Mouse (Mus musculus) hindbrain, embryonic 10.5 days (tissue): ENCODE results near the gene Mxra8. TPM values are rescaled to one million over a fixed set of nuclear protein-coding genes. Genes with fewer than 3 reads are reported as not detected.

Source experiments
- DNase-seq: peaks from one replicate; pipeline ENCODE4 v3.0.0-alpha.2; 2017; ENCODE audit warnings: low spot score
- H3K27ac ChIP-seq: fragments of 300-500 bp; sonication (generic); 2 replicates; pipeline ENCODE4 v1.5.1; 2016; ENCODE audit warnings: mild to moderate bottlenecking, moderate library complexity
- H3K27me3 ChIP-seq: fragments of 300-500 bp; sonication (generic); 2 replicates; pipeline ENCODE4 v1.6.1; 2016; ENCODE audit warnings: mild to moderate bottlenecking; ENCODE audit not compliant: poor library complexity, insufficient read depth, severe bottlenecking
- H3K36me3 ChIP-seq: fragments of 300-500 bp; sonication (generic); 2 replicates; pipeline ENCODE4 v1.6.1; 2016; ENCODE audit warnings: mild to moderate bottlenecking, moderate library complexity
- H3K4me1 ChIP-seq: fragments of 300-500 bp; sonication (generic); replicated peaks from 2 replicates; pipeline ENCODE4 v1.6.1; 2016; ENCODE audit warnings: mild to moderate bottlenecking
- H3K4me3 ChIP-seq: fragments of 300-500 bp; sonication (generic); 2 replicates; pipeline ENCODE4 v1.5.1; 2016; ENCODE audit warnings: mild to moderate bottlenecking, moderate library complexity
- H3K9me3 ChIP-seq: fragments of 300-500 bp; sonication (generic); 2 replicates; pipeline ENCODE4 v1.6.1; 2016; ENCODE audit warnings: mild to moderate bottlenecking, moderate library complexity
- WGBS: fragments of 180-500 bp; shearing (Covaris S2); methylation state at CpG from one replicate; pipeline ENCODE4 v1.1.7; 2016; 5-methylcytosine and 5-hydroxymethylcytosine counted together
- polyA plus RNA-seq: library from polyadenylated mRNA; unstranded; fragments of >200 nt; fragmentation: Nextera tagmentation; extraction: Ambion mirVana; gene quantifications from 2 replicates; pipeline ENCODE4 v1.2.1, GENCODE M21; 2016

Mxra8 gene
- polyA plus RNA-seq, 1 experiment from 2014 or later: 56.1 TPM

DNA sequence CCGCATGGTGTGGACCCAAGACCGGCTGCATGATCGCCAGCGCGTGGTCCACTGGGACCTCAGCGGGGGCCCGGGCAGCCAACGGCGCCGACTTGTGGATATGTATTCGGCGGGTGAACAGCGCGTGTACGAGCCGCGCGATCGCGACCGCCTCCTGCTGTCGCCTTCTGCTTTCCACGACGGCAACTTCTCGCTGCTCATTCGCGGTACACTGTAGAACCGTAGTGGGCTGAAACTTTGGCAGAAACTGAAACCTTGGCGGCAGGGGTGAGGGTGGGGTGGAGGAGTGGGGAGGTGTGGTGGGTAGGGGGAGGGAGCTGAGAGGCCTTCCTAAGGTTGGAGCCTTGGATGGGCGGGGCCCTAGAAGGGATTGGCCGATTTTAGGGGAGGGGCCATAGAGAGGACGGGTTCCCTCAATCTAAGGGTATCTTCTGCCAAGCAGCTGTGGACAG lies 1.5 kb downstream of the Mxra8 start:
- H3K9me3 ChIP-seq: no peaks in the 10 kb centered on the region
- H3K27me3 ChIP-seq: peaks cover 24% of the 10 kb centered on the region
- H3K36me3 ChIP-seq: peaks cover 26% of the 10 kb centered on the region
- H3K4me1 ChIP-seq: peaks cover 40% of the 10 kb centered on the region
- peak; percentile 51 for DNase-seq
- WGBS: 1% methylated on average over 32 of the region's 32 CpGs
- H3K4me3 ChIP-seq: peak overlapping the region; percentile 57
- H3K27ac ChIP-seq: peak overlapping the region; percentile 88

GRCm38 (mm10) chr4:155841651-155842270 lies 2.3 kb downstream of the Mxra8 start:
- Histone ChIP-seq H3K4me1 (peaks cover 45% of the 10 kb centered on the region), H3K9me3 (no peaks in the 10 kb centered on the region), H3K36me3 (peaks cover 26% of the 10 kb centered on the region), H3K27ac (no peak overlapping the region; the same call in 1 of the 2 replicates), H3K4me3 (peak overlapping the region; percentile 57), H3K27me3 (peaks cover 24% of the 10 kb centered on the region)
- WGBS: 36% methylated on average over 38 of the region's 38 CpGs
- DNase-seq: no peak

DNA sequence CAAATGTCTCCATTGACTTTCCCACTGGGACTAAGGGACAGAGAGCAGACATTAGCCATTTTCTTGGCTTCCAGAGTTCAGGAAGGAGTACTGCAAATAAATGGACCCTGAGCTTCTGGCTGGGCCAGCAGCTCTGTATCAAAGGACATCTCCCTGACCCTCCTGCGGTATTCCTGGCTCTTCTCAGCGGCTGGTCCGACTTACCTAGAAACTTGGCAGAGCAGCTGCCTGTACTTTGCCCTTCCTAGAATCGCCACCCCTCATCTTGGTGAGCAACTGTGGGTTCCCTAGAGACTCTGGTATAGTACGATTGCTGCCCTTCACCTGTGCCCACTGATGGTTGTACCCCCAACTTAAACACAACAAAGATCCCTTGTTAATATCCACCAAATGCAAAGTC lies 3.8 kb downstream of the Mxra8 start:
- Histone ChIP-seq H3K27me3 (peaks cover 24% of the 10 kb centered on the region), H3K4me1 (peaks cover 55% of the 10 kb centered on the region)

DNA sequence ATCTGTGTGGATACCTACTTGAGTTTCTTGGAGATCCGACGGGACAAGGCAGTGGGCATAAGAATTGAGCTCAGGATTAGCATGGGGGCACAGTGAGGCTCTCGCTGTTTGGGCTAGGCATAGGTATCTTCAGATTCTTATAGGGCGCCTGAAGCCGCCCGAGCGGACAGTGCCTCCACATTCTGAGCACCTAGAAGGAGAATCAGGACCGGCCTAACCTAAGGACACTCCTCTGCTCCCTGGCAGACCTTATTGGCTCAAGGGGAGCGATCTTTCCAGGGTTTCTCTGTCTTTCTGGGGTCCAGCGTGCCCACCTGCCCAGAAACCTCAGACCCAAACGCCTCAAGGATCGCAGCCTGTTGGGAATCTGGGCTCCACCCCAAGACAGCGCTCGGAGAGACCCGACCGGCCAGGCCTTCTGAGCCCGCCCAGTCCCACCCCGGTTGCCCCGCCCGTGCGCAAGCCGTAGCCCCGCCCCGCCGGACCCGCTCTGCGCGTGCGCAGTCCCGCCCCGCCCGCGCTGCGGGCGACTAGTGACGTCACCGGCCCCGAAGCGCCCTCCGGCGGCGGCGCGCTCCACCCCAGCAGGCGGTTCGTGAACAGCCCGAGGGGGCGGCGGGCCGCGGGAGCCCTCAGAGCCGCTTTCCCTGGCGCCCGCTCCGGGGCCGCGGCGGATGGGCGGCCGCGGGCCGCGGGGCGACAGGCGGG lies 7.5 kb downstream of the Mxra8 start, which contains the start of gene Dvl1:
Dvl1 (plus strand) TSS at position 532 of the 708 bp plus-strand sequence.
- peak; percentile 95 for DNase-seq
- Histone ChIP-seq H3K4me1 (peaks cover 43% of the 10 kb centered on the region), H3K27ac (peak within 1 kb of the TSS; percentile 91), H3K27me3 (peaks cover 8% of the 10 kb centered on the region), H3K4me3 (peak within 1 kb of the TSS; percentile 88), H3K9me3 (no peaks in the 10 kb centered on the region), H3K36me3 (peaks cover 34% of the 10 kb centered on the region)
- WGBS: 2% methylated on average over 65 of the region's 65 CpGs

More for the DNA sequence above, 3.8 kb downstream of the Mxra8 start:
- DNase-seq: no peak
- WGBS: 88% methylated on average over 5 of the region's 5 CpGs
- Histone ChIP-seq H3K27ac (no peak overlapping the region), H3K36me3 (peaks cover 26% of the 10 kb centered on the region), H3K9me3 (no peaks in the 10 kb centered on the region), H3K4me3 (no peak overlapping the region)

DNA sequence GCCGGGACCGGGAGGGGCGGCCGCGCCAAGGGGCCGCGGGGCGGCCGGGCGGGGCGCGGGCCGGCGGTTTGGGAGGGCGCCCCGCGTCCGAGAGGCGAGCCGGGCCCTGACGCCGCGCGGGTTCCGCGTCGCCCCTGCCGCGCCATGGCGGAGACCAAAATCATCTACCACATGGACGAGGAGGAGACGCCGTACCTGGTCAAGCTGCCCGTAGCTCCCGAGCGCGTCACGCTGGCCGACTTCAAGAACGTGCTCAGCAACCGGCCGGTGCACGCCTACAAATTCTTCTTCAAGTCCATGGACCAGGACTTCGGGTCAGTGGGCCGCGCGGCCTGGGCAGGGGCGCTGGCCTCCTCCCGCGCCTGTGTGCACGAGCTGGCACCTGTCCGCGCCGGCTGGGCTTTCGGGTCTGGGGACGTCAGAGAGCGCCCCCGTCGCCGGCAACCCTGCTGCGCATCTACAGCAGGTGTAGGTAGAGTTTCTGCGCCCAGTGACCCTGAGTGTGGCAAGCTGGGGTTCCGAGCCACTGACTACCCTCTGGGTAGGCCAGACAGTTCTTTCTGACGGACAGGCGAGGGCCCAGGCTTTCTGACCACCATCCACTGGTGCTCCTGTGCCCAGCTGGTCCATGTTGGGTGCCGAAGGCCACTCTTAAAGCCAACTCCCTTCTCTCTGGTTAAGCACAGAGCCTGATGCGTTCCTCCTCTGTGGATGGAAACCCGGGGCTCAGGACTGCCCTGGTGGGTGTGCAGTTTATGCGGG lies 8.3 kb downstream of the Mxra8 start:
- H3K4me3 ChIP-seq: peak overlapping the region; percentile 88
- peaks cover under 1% of the 10 kb centered on the region; the same call in 1 of the 2 replicates for H3K27me3 ChIP-seq
- H3K4me1 ChIP-seq: peaks cover 43% of the 10 kb centered on the region
- no peaks in the 10 kb centered on the region for H3K9me3 ChIP-seq
- H3K27ac ChIP-seq: peak overlapping the region; percentile 91
- DNase-seq: no peak
- WGBS: 2% methylated on average over 69 of the region's 69 CpGs
- H3K36me3 ChIP-seq: peaks cover 30% of the 10 kb centered on the region

DNA sequence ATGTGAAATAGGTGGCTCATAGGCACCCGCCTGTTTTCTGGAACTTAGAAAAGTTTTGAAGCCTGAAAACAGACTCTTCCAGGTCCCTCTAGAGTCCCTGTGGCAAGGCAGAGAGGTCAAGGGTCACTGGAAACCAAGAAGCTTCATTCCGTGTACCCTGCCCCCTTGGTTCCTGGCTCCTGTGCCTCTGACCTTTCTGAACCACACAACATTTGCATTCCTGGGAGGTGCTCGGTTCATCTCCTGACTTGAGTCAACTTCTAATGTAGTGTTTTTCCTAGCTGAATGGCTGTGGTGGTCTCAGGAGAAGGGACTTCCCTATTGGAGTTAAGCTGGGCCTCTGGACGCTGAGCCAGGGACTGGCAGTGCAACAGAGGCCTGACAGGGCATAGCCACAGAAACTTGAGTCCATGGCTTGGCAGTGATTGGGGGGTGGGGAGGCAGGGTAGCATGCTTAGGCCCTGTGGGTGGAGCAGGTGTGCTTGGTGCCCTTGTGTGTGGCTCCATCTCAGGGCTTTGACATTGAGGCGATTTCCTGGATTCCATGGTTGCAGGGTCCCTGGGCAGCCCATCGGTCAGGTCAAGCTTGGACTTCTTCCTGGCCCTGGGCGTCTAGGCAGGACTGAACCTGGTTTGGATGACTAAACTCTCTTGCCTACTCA lies 9.1 kb downstream of the Mxra8 start:
- no peak for DNase-seq
- 50% methylated on average over 7 of the region's 7 CpGs for WGBS

GRCm38 (mm10) chr4:155849391-155849790 lies 9.9 kb downstream of the Mxra8 start:
- H3K27ac ChIP-seq: no peak overlapping the region
- H3K36me3 ChIP-seq: peaks cover 33% of the 10 kb centered on the region
- 0 out of 2 replicates have a peak overlapping the region, but pooled peaks have one; percentile 88 for H3K4me3 ChIP-seq
- no peaks in the 10 kb centered on the region for H3K9me3 ChIP-seq
- WGBS: 84% methylated on average over 2 of the region's 2 CpGs
- no peaks in the 10 kb centered on the region for H3K27me3 ChIP-seq
- DNase-seq: no peak
- H3K4me1 ChIP-seq: peaks cover 43% of the 10 kb centered on the region

More for the DNA sequence above, 9.1 kb downstream of the Mxra8 start:
- Histone ChIP-seq H3K27ac (no peak overlapping the region; the same call in 1 of the 2 replicates), H3K4me3 (peak overlapping the region; percentile 88), H3K36me3 (peaks cover 29% of the 10 kb centered on the region), H3K9me3 (no peaks in the 10 kb centered on the region), H3K27me3 (no peaks in the 10 kb centered on the region), H3K4me1 (peaks cover 43% of the 10 kb centered on the region)

DNA sequence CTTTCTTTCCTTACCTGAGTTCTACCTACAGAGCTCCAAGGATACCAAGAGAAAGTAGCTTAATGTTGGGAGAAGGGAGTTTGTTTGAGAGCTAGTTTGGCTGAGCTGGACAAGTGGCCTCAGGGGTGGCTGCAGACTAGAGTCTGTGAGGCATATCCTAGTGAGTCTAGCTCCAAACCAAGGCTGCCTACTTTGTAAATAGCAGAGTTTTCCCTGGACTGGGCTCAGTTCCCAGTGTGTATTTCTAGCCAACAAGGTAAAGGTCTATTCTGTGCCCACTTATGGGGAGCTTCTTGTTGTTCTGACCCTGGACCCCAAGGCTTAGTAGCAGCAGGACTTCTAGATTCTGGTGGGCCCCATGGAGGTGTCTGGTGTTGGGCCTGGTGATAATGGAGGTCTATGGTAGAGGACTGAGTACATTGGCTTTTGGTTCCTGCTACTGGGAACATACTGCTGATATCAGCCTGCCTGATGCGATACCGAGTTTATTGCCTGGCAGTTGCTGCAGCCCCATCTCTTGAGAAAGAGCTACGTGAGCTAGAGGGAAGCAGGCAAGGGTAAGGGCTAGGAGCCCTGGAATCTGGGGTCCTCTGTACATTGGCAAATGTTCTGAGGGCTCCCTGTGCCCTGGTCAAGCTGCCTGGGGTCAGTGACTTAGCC lies 10.4 kb downstream of the Mxra8 start:
- peaks cover 43% of the 10 kb centered on the region for H3K4me1 ChIP-seq
- H3K27ac ChIP-seq: no peak overlapping the region
- DNase-seq: no peak
- no peak overlapping the region for H3K4me3 ChIP-seq
- H3K36me3 ChIP-seq: peaks cover 39% of the 10 kb centered on the region
- H3K9me3 ChIP-seq: no peaks in the 10 kb centered on the region
- no peaks in the 10 kb centered on the region for H3K27me3 ChIP-seq
- WGBS: 95% methylated on average over 3 of the region's 3 CpGs

DNA sequence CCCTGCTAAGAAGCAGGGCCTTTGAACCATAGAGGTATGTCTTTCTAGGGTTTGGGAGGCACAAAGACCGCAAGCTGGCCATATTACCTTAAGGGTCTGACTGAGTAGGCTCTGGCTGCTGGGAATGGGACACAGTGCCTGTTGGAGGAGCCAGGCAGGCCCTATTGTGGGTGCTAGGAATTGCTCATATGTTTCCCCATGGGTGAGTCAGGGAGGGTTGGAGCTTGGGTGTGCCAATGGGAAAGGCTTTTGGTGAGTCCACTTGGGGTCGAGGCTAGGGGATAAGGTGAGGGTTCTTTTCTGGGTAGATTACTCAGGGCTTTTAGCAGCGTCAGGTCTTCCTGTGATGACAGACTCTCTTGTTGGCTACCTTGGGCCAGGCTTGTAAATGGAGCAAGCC lies 11.9 kb downstream of the Mxra8 start:
- H3K36me3 ChIP-seq: peaks cover 53% of the 10 kb centered on the region
- 92% methylated on average over 3 of the region's 3 CpGs for WGBS

GRCm38 (mm10) chr4:155851951-155852411 lies 12.5 kb downstream of the Mxra8 start:
- Histone ChIP-seq H3K9me3 (no peaks in the 10 kb centered on the region), H3K4me3 (no peak overlapping the region), H3K27me3 (no peaks in the 10 kb centered on the region), H3K36me3 (peaks cover 59% of the 10 kb centered on the region), H3K4me1 (peaks cover 35% of the 10 kb centered on the region), H3K27ac (no peak overlapping the region)
- no peak for DNase-seq
- 90% methylated on average over 2 of the region's 2 CpGs for WGBS

More for the DNA sequence above, 11.9 kb downstream of the Mxra8 start:
- Histone ChIP-seq H3K27ac (no peak overlapping the region), H3K4me1 (peaks cover 41% of the 10 kb centered on the region), H3K4me3 (no peak overlapping the region), H3K27me3 (no peaks in the 10 kb centered on the region), H3K9me3 (no peaks in the 10 kb centered on the region)
- no peak for DNase-seq

DNA sequence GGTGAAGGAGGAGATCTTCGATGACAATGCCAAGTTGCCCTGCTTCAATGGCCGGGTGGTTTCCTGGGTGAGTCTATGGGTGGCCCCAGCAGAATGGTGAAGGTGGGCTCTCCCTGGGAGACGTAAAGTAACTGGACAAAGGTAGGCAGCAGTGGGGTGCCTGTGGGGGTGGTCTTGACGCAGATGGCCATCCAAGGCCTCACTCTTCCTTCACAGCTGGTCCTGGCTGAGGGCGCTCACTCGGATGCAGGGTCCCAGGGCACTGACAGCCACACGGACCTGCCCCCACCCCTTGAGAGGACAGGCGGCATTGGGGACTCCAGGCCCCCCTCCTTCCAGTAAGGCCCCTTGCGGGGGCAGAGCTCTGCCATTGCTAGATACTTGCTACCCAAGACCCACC lies 13.9 kb downstream of the Mxra8 start:
- WGBS: 88% methylated on average over 9 of the region's 9 CpGs
- H3K27ac ChIP-seq: no peak overlapping the region

GRCm38 (mm10) chr4:155854991-155855390 lies 15.5 kb downstream of the Mxra8 start:
- peaks cover 89% of the 10 kb centered on the region for H3K36me3 ChIP-seq
- 96% methylated on average over 12 of the region's 12 CpGs for WGBS

More for the DNA sequence above, 13.9 kb downstream of the Mxra8 start:
- no peak overlapping the region for H3K4me3 ChIP-seq
- no peaks in the 10 kb centered on the region for H3K9me3 ChIP-seq
- peaks cover 74% of the 10 kb centered on the region for H3K36me3 ChIP-seq
- DNase-seq: no peak
- H3K4me1 ChIP-seq: peaks cover 24% of the 10 kb centered on the region
- no peaks in the 10 kb centered on the region for H3K27me3 ChIP-seq

More at GRCm38 (mm10) chr4:155854991-155855390, 15.5 kb downstream of the Mxra8 start:
- H3K27me3 ChIP-seq: no peaks in the 10 kb centered on the region
- no peak for DNase-seq
- H3K9me3 ChIP-seq: no peaks in the 10 kb centered on the region
- no peak overlapping the region for H3K27ac ChIP-seq
- peaks cover 9% of the 10 kb centered on the region for H3K4me1 ChIP-seq
- H3K4me3 ChIP-seq: no peak overlapping the region
